Mouse (Mus musculus) natural killer cell, adult 2 months (primary cell): ENCODE results near the gene Ngly1.

Experiments
- DNase-seq, 2 experiments: peaks; one replicate each; pipeline ENCODE4 v3.0.0; 2022; ENCODE audit warnings: low spot score in 2 of 2

The Ngly1 gene

DNA sequence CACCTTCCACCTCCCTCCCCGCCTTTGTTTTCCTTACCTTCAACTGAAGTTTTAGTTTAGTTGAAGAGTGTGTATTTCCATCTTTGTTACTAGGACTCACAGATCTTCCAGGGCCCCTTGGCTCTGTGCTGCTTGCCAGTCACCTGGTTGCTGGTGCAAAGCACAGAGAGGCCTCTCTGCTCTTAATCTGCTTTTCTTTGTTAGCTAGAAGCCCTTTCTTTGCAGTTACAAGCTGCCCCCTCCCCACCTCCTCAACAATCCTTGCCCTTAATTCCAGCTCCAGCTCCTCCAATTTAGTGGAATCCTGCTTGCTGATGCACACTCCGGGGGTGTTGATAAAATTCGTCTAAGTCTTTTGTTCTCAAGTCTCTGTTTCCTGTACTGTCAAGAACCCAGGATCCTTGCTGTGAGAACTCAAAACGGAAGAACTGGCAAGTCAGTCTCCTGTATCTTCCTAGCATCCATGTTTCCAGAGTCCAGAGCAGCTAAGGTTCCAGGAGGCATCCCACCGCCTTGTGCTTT, 79.9 kb downstream of the Ngly1 start:
- no peak for DNase-seq

DNA sequence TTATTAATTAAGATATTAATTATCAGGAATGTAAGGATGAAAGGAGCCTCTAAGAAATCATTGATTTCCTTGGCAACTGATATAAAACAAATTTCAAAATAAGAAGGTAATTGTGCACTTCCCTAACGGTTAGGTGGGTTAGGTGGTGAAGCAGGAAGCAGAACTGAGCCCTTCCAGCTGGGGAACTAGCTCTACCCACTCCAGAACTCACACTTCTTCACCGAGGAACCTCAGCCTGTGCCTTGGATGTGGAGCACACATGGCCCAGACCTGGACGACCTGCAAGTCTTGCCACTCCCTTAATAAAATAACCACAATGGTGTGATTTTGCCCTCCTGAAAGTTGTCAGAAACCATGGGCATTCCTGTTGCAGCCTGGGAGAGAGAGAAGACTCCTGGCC, 80.7 kb downstream of the Ngly1 start:
- no peak for DNase-seq

DNA sequence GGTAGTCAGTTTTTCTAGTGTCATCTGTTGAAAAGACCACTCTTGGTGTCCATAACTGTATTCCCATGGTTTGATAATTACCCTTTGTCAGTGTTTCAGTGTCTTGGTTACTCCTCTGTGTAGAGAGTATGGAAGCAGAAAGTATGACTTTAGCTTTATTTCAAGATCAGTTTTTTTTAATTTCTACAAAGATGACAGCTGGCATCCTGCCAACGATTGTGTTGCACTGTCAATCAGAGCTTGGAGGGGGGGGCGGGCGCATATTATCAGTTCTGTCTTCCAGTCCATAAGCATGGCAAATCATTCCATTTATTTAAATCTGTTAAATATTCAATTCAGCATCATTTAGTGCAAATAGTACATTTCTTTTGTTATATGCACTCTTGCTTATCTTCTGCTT, 85.2 kb downstream of the Ngly1 start:
- no peak for DNase-seq

DNA sequence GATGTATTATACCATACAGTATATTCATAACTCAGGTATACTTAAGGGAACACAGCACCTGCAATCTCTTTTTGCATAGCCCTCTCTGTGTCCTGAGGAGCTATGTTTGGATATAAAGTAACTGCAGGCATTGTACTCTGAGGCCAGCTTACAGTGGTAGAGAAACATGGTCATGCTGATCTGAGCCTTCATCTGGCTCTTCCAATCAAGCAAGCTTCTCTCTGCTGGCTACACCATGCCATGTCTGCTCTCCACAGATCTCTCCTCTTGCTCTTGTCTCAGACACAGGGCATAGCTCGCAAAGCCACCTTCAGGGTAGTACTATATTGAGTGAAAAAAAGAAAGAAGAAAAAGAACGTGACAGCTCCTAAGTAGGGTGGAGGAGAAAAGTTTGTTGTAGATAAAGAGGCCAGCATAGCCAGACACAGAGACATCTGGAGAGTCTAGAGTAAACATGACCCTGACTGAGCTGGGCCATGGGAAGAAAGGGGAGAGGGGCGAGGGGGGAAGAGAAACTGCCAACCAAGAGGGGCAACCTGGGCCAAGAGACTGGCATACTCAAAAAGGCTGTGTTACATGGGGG, 86.8 kb downstream of the Ngly1 start:
- DNase-seq, result no peak

DNA sequence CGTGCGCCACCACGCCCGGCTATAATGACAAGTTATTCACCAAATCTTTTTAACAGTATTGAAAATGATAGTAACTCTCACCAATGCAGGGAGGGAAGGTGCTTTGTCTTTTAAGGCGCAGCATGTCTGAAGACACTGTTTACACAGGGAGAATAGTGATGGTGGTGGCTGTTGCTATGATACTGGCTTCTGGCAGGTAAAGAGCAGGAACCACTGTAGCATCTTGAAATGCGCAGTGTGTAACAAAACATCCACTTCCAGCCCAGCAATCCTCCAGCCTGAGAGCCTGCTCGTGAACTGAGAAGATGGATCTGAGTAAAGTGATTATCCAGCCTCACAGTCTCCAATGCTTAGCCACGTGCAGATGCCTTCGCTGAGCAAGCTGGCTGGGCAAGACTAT, 98.4 kb downstream of the Ngly1 start:
- DNase-seq, result no peak

DNA sequence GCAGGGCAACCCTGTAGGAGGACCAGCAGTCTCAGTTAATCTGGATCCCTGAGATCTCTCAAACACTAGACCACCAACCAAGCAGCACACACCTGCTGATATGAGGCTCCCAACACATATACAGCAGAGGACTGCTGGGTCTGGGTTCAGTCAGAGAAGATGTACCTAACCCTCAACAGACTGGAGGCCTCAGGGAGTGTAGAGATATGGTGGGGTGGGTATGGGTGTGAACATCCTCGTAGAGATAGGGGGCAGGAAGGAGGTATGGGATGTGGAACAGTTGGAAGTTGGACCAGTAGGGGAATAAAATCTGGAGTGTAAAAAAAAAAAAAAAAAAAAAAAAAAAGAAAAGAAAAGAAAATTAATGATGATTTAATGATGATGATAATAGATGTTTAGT, 110.6 kb downstream of the Ngly1 start:
- DNase-seq, result no peak
